Mouse (Mus musculus): Measurements from ENCODE around the gene Socs3.

DNA sequence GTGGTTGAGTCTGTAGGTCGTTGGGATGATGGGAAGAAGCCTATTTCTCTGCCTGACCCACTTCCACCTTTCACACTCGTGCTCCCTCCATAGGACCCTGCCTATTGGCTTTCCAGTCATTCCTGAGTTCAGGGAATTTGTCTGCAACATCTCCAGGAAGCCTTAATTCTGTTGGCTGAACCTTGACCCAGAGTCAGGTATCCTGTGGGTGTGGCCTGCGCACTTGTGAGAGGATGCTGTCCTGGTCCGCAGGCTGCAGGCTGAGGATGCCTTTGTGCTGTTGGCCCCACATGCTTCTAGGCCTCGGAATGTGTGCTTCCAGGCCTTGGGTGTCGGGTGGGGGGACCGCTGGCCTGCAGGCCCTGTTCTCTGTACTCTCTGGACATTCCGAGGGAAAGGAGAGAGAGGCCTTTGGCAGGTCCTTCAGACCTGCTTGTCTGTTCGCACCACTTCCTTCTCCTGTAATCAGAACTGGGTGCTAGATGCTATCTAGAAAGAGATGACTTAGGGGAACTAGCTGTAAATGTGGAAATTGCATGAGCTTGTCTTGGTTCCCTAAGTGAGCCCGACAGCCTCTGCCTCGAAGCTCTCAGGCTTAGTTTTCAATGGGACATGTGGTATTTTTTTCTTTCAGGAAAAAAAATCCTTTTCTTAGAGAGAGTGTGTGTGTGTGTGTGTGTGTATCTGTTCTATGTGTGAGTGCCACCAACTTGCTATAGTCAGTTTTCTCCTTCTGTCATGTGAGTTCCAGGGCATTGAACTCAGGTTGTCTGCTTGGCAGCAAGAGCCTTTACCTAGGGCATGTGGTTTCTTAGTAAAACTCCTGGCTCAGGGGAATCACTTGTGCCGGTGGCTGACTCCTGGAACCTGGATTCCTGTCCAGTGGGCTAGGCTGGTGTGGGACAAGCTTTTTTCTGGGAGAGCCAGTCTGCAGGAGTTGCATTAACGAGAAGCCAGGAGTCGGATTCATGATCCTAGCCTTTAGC lies 23.6 kb upstream of the Socs3 start:
- no peak for TF ChIP-seq CTCF (conservative IDR thresholded peaks at IDR 0.05; ENCODE audit: low read length)
- TF ChIP-seq NANOG (IDR thresholded peaks at IDR 0.05; ENCODE audit: borderline replicate concordance, low read length), result no peak
- no peak for TF ChIP-seq POU5F1 (IDR thresholded peaks at IDR 0.05; ENCODE audit: borderline replicate concordance, low read length)
